Mouse (Mus musculus) ES-E14 (cell line): Measurements from ENCODE around the gene Kcnip3.

Experiments
- MAFK ChIP-seq: IDR thresholded peaks from 2 replicates; pipeline ENCODE4 v1.6.1; 2014; ENCODE audit warnings: mild to moderate bottlenecking, low read depth, low read length, inconsistent platforms; ENCODE audit not compliant: insufficient read depth
- ZC3H11A ChIP-seq: IDR thresholded peaks from 2 replicates; pipeline ENCODE4 v1.6.1; 2012; ENCODE audit warnings: low read depth, mild to moderate bottlenecking, inconsistent platforms, low read length, borderline replicate concordance

- no peak for TF ChIP-seq MAFK
- TF ChIP-seq ZC3H11A, result no peak
These were observed 17.9 kb downstream of the Kcnip3 start for GRCm38 (mm10) chr2:127503751-127504549.
